Mouse (Mus musculus): ENCODE data around the gene Pilrb1. TPM values are rescaled to one million over a fixed set of nuclear protein-coding genes. Genes with fewer than 3 reads are reported as not detected.

Gene Pilrb1
- polyA plus RNA-seq, 1 experiment from 2014 or later: 1.8 TPM

GRCm38 (mm10) chr5:137817466-137818222 is 40.3 kb downstream of the Pilrb1 start:
- Histone ChIP-seq H3K4me2 (ENCODE audit: low read depth, low read length) (no peak overlapping the region), H3K27me3 (replicated peaks; ENCODE audit: control insufficient read depth, insufficient read depth, low read length) (no peaks in the 10 kb centered on the region), H3K9ac (ENCODE audit: low read depth, low read length) (no peak overlapping the region), H3K4me3 (ENCODE audit: low read length) (no peak overlapping the region), H3K36me3 (ENCODE audit: control insufficient read depth, insufficient read depth, low read length) (no peaks in the 10 kb centered on the region), H3K27ac (ENCODE audit: low read length) (no peak overlapping the region), H3K4me1 (ENCODE audit: control insufficient read depth, insufficient read depth, low read length) (no peaks in the 10 kb centered on the region), H3K9me3 (ENCODE audit: control insufficient read depth, low read length) (no peaks in the 10 kb centered on the region)
- no peak for ATAC-seq
- 63% methylated on average over 4 of the region's 4 CpGs for WGBS

DNA sequence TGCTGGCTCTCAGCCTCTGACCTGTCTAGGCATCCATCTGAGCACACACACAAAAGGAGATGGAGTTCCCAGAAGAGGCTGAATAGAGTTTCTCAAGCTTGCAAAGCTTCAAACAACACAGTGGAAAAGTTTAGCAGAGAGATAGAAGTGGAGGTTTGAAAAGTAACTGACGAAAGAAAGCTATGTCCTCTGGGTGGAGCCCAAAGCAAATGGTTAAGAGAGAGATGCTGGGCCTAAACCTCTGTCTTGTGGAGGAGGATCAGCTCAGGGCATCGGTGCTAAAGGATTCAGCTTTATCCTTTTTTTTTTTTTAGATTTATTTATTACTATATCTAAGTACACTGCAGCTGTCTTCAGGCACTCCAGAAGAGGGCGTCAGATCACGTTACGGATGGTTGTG is 49.6 kb downstream of the Pilrb1 start:
- no peaks in the 10 kb centered on the region for H3K36me3 ChIP-seq (ENCODE audit: control insufficient read depth, insufficient read depth, low read length)
- no peaks in the 10 kb centered on the region for H3K4me1 ChIP-seq (ENCODE audit: control insufficient read depth, insufficient read depth, low read length)
- no peaks in the 10 kb centered on the region for H3K9me3 ChIP-seq (ENCODE audit: control insufficient read depth, low read length)
- no peak for ATAC-seq
- H3K9ac ChIP-seq (ENCODE audit: low read depth, low read length): no peak overlapping the region
- H3K4me3 ChIP-seq (ENCODE audit: low read length): no peak overlapping the region
- H3K4me2 ChIP-seq (ENCODE audit: low read depth, low read length): no peak overlapping the region
- no peak overlapping the region for H3K27ac ChIP-seq (ENCODE audit: low read length)
- no peaks in the 10 kb centered on the region for H3K27me3 ChIP-seq (replicated peaks; ENCODE audit: control insufficient read depth, insufficient read depth, low read length)
- WGBS: 87% methylated on average over 5 of the region's 5 CpGs

GRCm38 (mm10) chr5:137806158-137806557 is 51.7 kb downstream of the Pilrb1 start:
- 92% methylated on average over 1 of the region's 1 CpGs for WGBS
- H3K36me3 ChIP-seq (ENCODE audit: control insufficient read depth, insufficient read depth, low read length): no peaks in the 10 kb centered on the region
- no peak overlapping the region for H3K4me3 ChIP-seq (ENCODE audit: low read length)
- H3K4me2 ChIP-seq (ENCODE audit: low read depth, low read length): no peak overlapping the region
- H3K9me3 ChIP-seq (ENCODE audit: control insufficient read depth, low read length): no peaks in the 10 kb centered on the region
- no peak overlapping the region for H3K27ac ChIP-seq (ENCODE audit: low read length)
- no peaks in the 10 kb centered on the region for H3K27me3 ChIP-seq (replicated peaks; ENCODE audit: control insufficient read depth, insufficient read depth, low read length)
- H3K4me1 ChIP-seq (ENCODE audit: control insufficient read depth, insufficient read depth, low read length): no peaks in the 10 kb centered on the region
- no peak for ATAC-seq
- no peak overlapping the region for H3K9ac ChIP-seq (ENCODE audit: low read depth, low read length)

Other genes with a start within 250 kb of the Pilrb1 start
- 115 and 127 TPM in 2 replicates for gene Pcolce, start 244.3 kb downstream of the Pilrb1 start, polyA plus RNA-seq (2015; fragmentation: Nextera tagmentation; extraction: Ambion mirVana)
- gene Fbxo24, start 229.1 kb downstream of the Pilrb1 start, polyA plus RNA-seq (2015; fragmentation: Nextera tagmentation; extraction: Ambion mirVana): 0.26 and 0.37 TPM in 2 replicates
- gene Lrch4, start 229.0 kb downstream of the Pilrb1 start, polyA plus RNA-seq (2015; fragmentation: Nextera tagmentation; extraction: Ambion mirVana): 34.5 and 37.8 TPM in 2 replicates
- 10.8 and 12.2 TPM in 2 replicates for gene Gm20605, start 228.9 kb downstream of the Pilrb1 start, polyA plus RNA-seq (2015; fragmentation: Nextera tagmentation; extraction: Ambion mirVana)
- 6.4 and 8.1 TPM in 2 replicates for gene Sap25, start 216.8 kb downstream of the Pilrb1 start, polyA plus RNA-seq (2015; fragmentation: Nextera tagmentation; extraction: Ambion mirVana)
- gene Irs3, start 212.4 kb downstream of the Pilrb1 start, polyA plus RNA-seq (2015; fragmentation: Nextera tagmentation; extraction: Ambion mirVana): 0.23 and 0.27 TPM in 2 replicates
- 18.6 and 19.8 TPM in 2 replicates for gene Agfg2, start 173.4 kb downstream of the Pilrb1 start, polyA plus RNA-seq (2015; fragmentation: Nextera tagmentation; extraction: Ambion mirVana)
- gene Nyap1, start 116.5 kb downstream of the Pilrb1 start, polyA plus RNA-seq (2015; fragmentation: Nextera tagmentation; extraction: Ambion mirVana): 2.2 and 2.3 TPM in 2 replicates
- 116 and 122 TPM in 2 replicates for gene Tsc22d4, start 112.4 kb downstream of the Pilrb1 start, polyA plus RNA-seq (2015; fragmentation: Nextera tagmentation; extraction: Ambion mirVana)
- gene Ppp1r35, start 79.3 kb downstream of the Pilrb1 start, polyA plus RNA-seq (2015; fragmentation: Nextera tagmentation; extraction: Ambion mirVana): 19.3 and 19.8 TPM in 2 replicates
- gene Mepce, start 70.5 kb downstream of the Pilrb1 start, polyA plus RNA-seq (2015; fragmentation: Nextera tagmentation; extraction: Ambion mirVana): 7.1 and 7.4 TPM in 2 replicates
- gene Zcwpw1, start 70.3 kb downstream of the Pilrb1 start, polyA plus RNA-seq (2015; fragmentation: Nextera tagmentation; extraction: Ambion mirVana): 11.0 and 11.8 TPM in 2 replicates
- gene Pilra, start 21.8 kb downstream of the Pilrb1 start, polyA plus RNA-seq (2015; fragmentation: Nextera tagmentation; extraction: Ambion mirVana): 2.8 and 4.2 TPM in 2 replicates
- gene Pilrb2, start 13.7 kb upstream of the Pilrb1 start, polyA plus RNA-seq (2015; fragmentation: Nextera tagmentation; extraction: Ambion mirVana): 1.3 and 1.8 TPM in 2 replicates
- gene Cyp3a13, start 63.5 kb upstream of the Pilrb1 start, polyA plus RNA-seq (2015; fragmentation: Nextera tagmentation; extraction: Ambion mirVana): 54.6 and 70.4 TPM in 2 replicates
- gene Gjc3, start 105.0 kb upstream of the Pilrb1 start, polyA plus RNA-seq (2015; fragmentation: Nextera tagmentation; extraction: Ambion mirVana): 0.34 and 0.50 TPM in 2 replicates
- gene Azgp1, start 123.4 kb upstream of the Pilrb1 start, polyA plus RNA-seq (2015; fragmentation: Nextera tagmentation; extraction: Ambion mirVana): 0.34 and 0.37 TPM in 2 replicates
- not detected in 2 replicates for gene Smok3a, start 163.2 kb upstream of the Pilrb1 start, polyA plus RNA-seq (2015; fragmentation: Nextera tagmentation; extraction: Ambion mirVana)
- gene Smok3b, start 163.3 kb upstream of the Pilrb1 start, polyA plus RNA-seq (2015; fragmentation: Nextera tagmentation; extraction: Ambion mirVana): not detected in 2 replicates
- not detected in 2 replicates for gene Smok3c, start 195.1 kb upstream of the Pilrb1 start, polyA plus RNA-seq (2015; fragmentation: Nextera tagmentation; extraction: Ambion mirVana)
- 11.1 and 12.3 TPM in 2 replicates for gene Zkscan1, start 227.0 kb upstream of the Pilrb1 start, polyA plus RNA-seq (2015; fragmentation: Nextera tagmentation; extraction: Ambion mirVana)